Mouse (Mus musculus) spleen, adult 10 weeks (tissue): ENCODE measurements around the gene G530012D18Rik. TPM values are rescaled to one million over a fixed set of nuclear protein-coding genes. Genes with fewer than 3 reads are reported as not detected.

Source experiments
- polyA plus RNA-seq: library from polyadenylated mRNA; stranded (reverse); fragments of 350-450 nt; fragmentation: Illumina TruSeq; extraction: RNeasy Lipid Tissue Mini Kit (QIAGEN cat#74804); gene quantifications from one replicate; pipeline ENCODE4 v1.2.3, GENCODE M21; 2015; ENCODE audit warnings: low replicate concordance; ENCODE audit not compliant: insufficient read depth

G530012D18Rik gene
- not detected for polyA plus RNA-seq

DNA sequence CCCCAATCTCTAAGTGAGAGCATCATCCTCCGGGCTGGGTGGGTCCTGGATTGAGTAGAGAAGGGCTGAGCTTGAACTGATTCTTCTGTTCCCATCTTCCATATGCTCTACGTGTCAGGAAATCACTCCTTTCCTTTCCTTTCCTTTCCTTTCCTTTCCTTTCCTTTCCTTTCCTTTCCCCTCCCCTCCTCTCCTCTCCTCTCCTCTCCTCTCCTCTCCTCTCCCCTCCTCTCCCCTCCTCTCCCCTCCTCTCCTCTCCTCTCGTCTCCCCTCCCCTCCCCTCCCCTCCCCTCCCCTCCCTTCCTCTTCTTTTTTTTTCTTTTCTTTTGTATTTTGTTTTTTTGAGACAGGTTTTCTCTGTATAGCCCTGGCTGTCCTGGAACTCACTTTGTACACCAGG, at the start of gene G530012D18Rik:
Gene G530012D18Rik, plus strand, starts transcription at position 301 of the 400 bp plus-strand sequence.

DNA sequence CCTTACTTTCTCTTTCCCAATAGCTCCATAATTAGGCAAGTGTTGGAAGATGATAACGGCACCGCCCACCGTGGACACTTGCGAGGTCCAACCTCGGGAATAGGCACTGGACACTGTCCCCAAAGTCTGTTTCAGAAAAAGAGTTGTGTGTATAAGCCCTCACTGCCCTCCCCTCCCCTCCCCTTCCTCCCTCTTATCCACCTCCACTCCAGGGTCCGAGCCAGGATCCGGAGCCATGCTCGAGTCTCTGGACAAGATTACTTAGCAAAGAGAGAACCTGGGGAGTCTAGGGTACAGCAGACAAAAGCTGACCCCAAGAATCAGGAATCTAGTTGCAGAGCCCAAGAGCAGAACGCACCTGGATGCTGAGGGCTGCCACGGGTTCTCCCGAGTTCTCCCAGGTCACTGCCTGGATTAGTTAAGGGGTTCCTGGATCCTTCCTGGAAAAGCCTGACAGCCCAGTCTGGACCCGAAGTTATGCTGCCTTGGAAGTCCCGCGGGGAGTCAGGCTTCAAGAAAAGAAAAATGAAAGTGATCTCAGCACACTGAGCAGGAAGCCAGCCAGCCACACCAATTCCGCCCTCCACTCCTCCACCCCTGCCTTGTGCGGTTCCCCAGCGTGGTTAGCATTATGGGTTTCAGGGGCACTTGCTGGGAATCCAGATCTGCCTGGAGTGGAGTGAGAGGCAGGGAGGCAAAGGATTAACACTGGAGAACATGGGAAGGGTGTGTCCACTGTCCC, 23.0 kb downstream of the G530012D18Rik start, which contains the start of gene Sp110:
Gene Sp110, minus strand, starts transcription at position 547 of the 742 bp plus-strand sequence.

DNA sequence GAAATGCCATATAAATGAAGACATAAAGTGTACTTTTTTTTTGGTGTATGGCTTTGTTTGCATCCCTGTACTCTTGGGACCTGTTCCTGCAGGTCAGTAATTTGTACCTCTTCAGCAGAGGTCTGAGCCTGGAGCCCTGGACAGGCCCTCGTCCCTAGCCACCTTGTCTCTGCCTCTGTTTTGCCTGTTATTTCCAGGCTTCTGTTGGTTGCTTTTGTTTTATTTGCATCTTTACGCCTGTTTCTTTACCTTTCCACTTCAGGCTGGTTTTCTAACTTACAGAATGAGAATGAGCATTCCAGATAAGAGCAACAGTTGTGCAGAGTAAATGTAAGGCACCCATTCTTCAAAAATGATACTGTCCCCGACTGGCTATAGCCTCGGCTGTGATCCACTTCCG, 24.6 kb downstream of the G530012D18Rik start, which contains the start of gene Sp140:
Gene Sp140, plus strand, starts transcription at position 301 of the 400 bp plus-strand sequence.

Other genes starting within 250 kb of the G530012D18Rik start
- 279 TPM for gene Sp110, start 23.1 kb downstream of the G530012D18Rik start, polyA plus RNA-seq
- gene Sp140, start 24.7 kb downstream of the G530012D18Rik start, polyA plus RNA-seq: 203 TPM
- 752 TPM for gene Sp100, start 74.3 kb downstream of the G530012D18Rik start, polyA plus RNA-seq
- gene A630001G21Rik, start 203.0 kb downstream of the G530012D18Rik start, polyA plus RNA-seq: 187 TPM
- gene Cab39, start 217.8 kb downstream of the G530012D18Rik start, polyA plus RNA-seq: 113 TPM